Mouse (Mus musculus) MEL (cell line): Measurements from ENCODE around the gene Aldh5a1. TPM values are rescaled to one million over a fixed set of nuclear protein-coding genes. Genes with fewer than 3 reads are reported as not detected.

Source experiments
- DNase-seq: peaks from one replicate; pipeline ENCODE4 v3.0.0; 2011; ENCODE audit warnings: low read depth, low spot score
- H3K27ac ChIP-seq: 2 replicates; pipeline ENCODE4 v1.5.1; 2012; ENCODE audit warnings: low read depth, mild to moderate bottlenecking, control low read depth, low read length, moderate library complexity; ENCODE audit not compliant: control insufficient read depth
- H3K27me3 ChIP-seq, 2 experiments: fragments of 150-350 bp in 1 of 2; sonication (generic) in 1 of 2; 2 replicates each; pipeline ENCODE4 v1.6.1; 2012; ENCODE audit warnings: low read length in 2 of 2, mild to moderate bottlenecking in 2 of 2, improper control_type of control experiment in 1 of 2, moderate library complexity in 1 of 2; ENCODE audit not compliant: insufficient read depth in 2 of 2, control insufficient read depth in 1 of 2
- H3K36me3 ChIP-seq, 2 experiments: 2 replicates each; pipeline ENCODE4 v1.6.1; 2012 to 2014; ENCODE audit warnings: low read length in 2 of 2, improper control_type of control experiment in 1 of 2, inconsistent platforms in 1 of 2, mild to moderate bottlenecking in 1 of 2; ENCODE audit not compliant: insufficient read depth in 2 of 2, control insufficient read depth in 1 of 2
- H3K4me1 ChIP-seq, 2 experiments: fragments of 150-350 bp in 1 of 2; sonication (generic) in 1 of 2; 2 replicates each; pipeline ENCODE4 v1.6.1; 2012; ENCODE audit warnings: low read length in 2 of 2, improper control_type of control experiment in 1 of 2, mild to moderate bottlenecking in 1 of 2; ENCODE audit not compliant: insufficient read depth in 2 of 2, control insufficient read depth in 1 of 2
- H3K4me3 ChIP-seq, 2 experiments: fragments of 150-350 bp in 1 of 2; sonication (generic) in 1 of 2; 2 replicates each; pipeline ENCODE4 v1.5.1; 2012; ENCODE audit warnings: low read depth in 2 of 2, low read length in 2 of 2, mild to moderate bottlenecking in 2 of 2, moderate library complexity in 2 of 2, control low read depth in 1 of 2, improper control_type of control experiment in 1 of 2; ENCODE audit not compliant: control insufficient read depth in 1 of 2, insufficient read depth in 1 of 2
- H3K79me2 ChIP-seq: 2 replicates; pipeline ENCODE4 v1.6.1; 2012; ENCODE audit warnings: mild to moderate bottlenecking, low read length, moderate library complexity; ENCODE audit not compliant: control insufficient read depth, poor library complexity, insufficient read depth
- H3K9ac ChIP-seq: 2 replicates; pipeline ENCODE4 v1.6.1; 2012; ENCODE audit warnings: low read depth, mild to moderate bottlenecking, control low read depth, low read length, moderate library complexity; ENCODE audit not compliant: control insufficient read depth, poor library complexity, severe bottlenecking
- H3K9me3 ChIP-seq: fragments of 150-350 bp; sonication (generic); replicated peaks from 2 replicates; pipeline ENCODE4 v1.6.1; 2012; ENCODE audit warnings: mild to moderate bottlenecking, low read length, improper control_type of control experiment, moderate library complexity; ENCODE audit not compliant: insufficient read depth
- BHLHE40 ChIP-seq: IDR thresholded peaks from 2 replicates; pipeline ENCODE4 v1.6.1; 2012; ENCODE audit warnings: low read depth, mild to moderate bottlenecking, inconsistent platforms, low read length, improper control_type of control experiment, borderline replicate concordance
- CHD1 ChIP-seq: IDR thresholded peaks from 2 replicates; pipeline ENCODE4 v1.6.1; 2012; ENCODE audit warnings: low read depth, mild to moderate bottlenecking, inconsistent platforms, low read length, improper control_type of control experiment
- CHD2 ChIP-seq: IDR thresholded peaks from 2 replicates; pipeline ENCODE4 v1.6.1; 2011; ENCODE audit warnings: low read length, improper control_type of control experiment
- CTCF ChIP-seq, 3 experiments: IDR thresholded peaks in 2 of 3; conservative IDR thresholded peaks in 1 of 3; 2 replicates each; pipeline ENCODE4 v1.5.1; 2011 to 2012; ENCODE audit warnings: low read length in 3 of 3, low read depth in 2 of 3, mild to moderate bottlenecking in 2 of 3, improper control_type of control experiment in 1 of 3, inconsistent platforms in 1 of 3, mixed read lengths in 1 of 3, moderate library complexity in 1 of 3; ENCODE audit not compliant: control insufficient read depth in 1 of 3, insufficient read depth in 1 of 3, poor library complexity in 1 of 3, severe bottlenecking in 1 of 3
- E2F4 ChIP-seq: IDR thresholded peaks from 2 replicates; pipeline ENCODE4 v1.6.1; 2011; ENCODE audit warnings: low read depth, low read length, improper control_type of control experiment, borderline replicate concordance
- ELF1 ChIP-seq: IDR thresholded peaks from 2 replicates; pipeline ENCODE4 v1.6.1; 2014; ENCODE audit warnings: low read depth, mild to moderate bottlenecking, inconsistent platforms, low read length, improper control_type of control experiment, moderate library complexity
- EP300 ChIP-seq, 2 experiments: IDR thresholded peaks; 2 replicates each; pipeline ENCODE4 v1.6.1; 2011; ENCODE audit warnings: improper control_type of control experiment in 2 of 2, low read length in 2 of 2, low read depth in 1 of 2, mild to moderate bottlenecking in 1 of 2
- ETS1 ChIP-seq: IDR thresholded peaks from 2 replicates; pipeline ENCODE4 v1.6.1; 2012; ENCODE audit warnings: low read depth, mild to moderate bottlenecking, inconsistent platforms, low read length, improper control_type of control experiment, moderate library complexity
- GABPA ChIP-seq: IDR thresholded peaks from 2 replicates; pipeline ENCODE4 v1.6.1; 2012; ENCODE audit warnings: low read depth, mild to moderate bottlenecking, inconsistent platforms, low read length, improper control_type of control experiment, moderate library complexity
- GATA1 ChIP-seq: IDR thresholded peaks from 2 replicates; pipeline ENCODE4 v1.6.1; 2011; ENCODE audit warnings: low read depth, low read length, improper control_type of control experiment
- HCFC1 ChIP-seq: IDR thresholded peaks from 2 replicates; pipeline ENCODE4 v1.6.1; 2012; ENCODE audit warnings: low read depth, mild to moderate bottlenecking, inconsistent platforms, low read length, improper control_type of control experiment, moderate library complexity
- JUND ChIP-seq: IDR thresholded peaks from 2 replicates; pipeline ENCODE4 v1.6.1; 2011; ENCODE audit warnings: low read depth, mild to moderate bottlenecking, improper control_type of control experiment, low read length
- KAT2A ChIP-seq: conservative IDR thresholded peaks from 2 replicates; pipeline ENCODE4 v1.6.1; 2012; ENCODE audit warnings: low read depth, low read length, improper control_type of control experiment, inconsistent platforms
- MAFK ChIP-seq: IDR thresholded peaks from 2 replicates; pipeline ENCODE4 v1.6.1; 2011; ENCODE audit warnings: low read depth, mild to moderate bottlenecking, low read length, improper control_type of control experiment, borderline replicate concordance
- MAX ChIP-seq: IDR thresholded peaks from 2 replicates; pipeline ENCODE4 v1.6.1; 2011; ENCODE audit warnings: low read length, improper control_type of control experiment
- MAZ ChIP-seq: IDR thresholded peaks from 2 replicates; pipeline ENCODE4 v1.6.1; 2012; ENCODE audit warnings: low read depth, mild to moderate bottlenecking, inconsistent platforms, low read length, improper control_type of control experiment
- MEF2A ChIP-seq: IDR thresholded peaks from 2 replicates; pipeline ENCODE4 v1.6.1; 2014; ENCODE audit warnings: low read depth, mild to moderate bottlenecking, inconsistent platforms, low read length, improper control_type of control experiment; ENCODE audit not compliant: poor library complexity, insufficient replicate concordance, severe bottlenecking; ENCODE audit errors: extremely low read depth
- MXI1 ChIP-seq: IDR thresholded peaks from 2 replicates; pipeline ENCODE4 v1.6.1; 2011; ENCODE audit warnings: mild to moderate bottlenecking, low read depth, low read length, improper control_type of control experiment
- MYB ChIP-seq: IDR thresholded peaks from 2 replicates; pipeline ENCODE4 v1.6.1; 2011; ENCODE audit warnings: mild to moderate bottlenecking, low read depth, low read length, improper control_type of control experiment
- MYC ChIP-seq: IDR thresholded peaks from 2 replicates; pipeline ENCODE4 v1.6.1; 2011; ENCODE audit warnings: low read depth, mild to moderate bottlenecking, low read length, improper control_type of control experiment, moderate library complexity
- NELFE ChIP-seq: IDR thresholded peaks from 2 replicates; pipeline ENCODE4 v1.6.1; 2011; ENCODE audit warnings: low read depth, low read length, improper control_type of control experiment
- POLR2A ChIP-seq, 2 experiments: IDR thresholded peaks; 2 replicates each; pipeline ENCODE4 v1.6.1; 2011 to 2012; ENCODE audit warnings: low read length in 2 of 2, mild to moderate bottlenecking in 2 of 2, control low read depth in 1 of 2, improper control_type of control experiment in 1 of 2, low read depth in 1 of 2, moderate library complexity in 1 of 2; ENCODE audit not compliant: control insufficient read depth in 1 of 2, insufficient read depth in 1 of 2, poor library complexity in 1 of 2
- POLR2AphosphoS5 ChIP-seq: IDR thresholded peaks from 2 replicates; pipeline ENCODE4 v1.6.1; 2012; ENCODE audit warnings: low read depth, borderline replicate concordance, mild to moderate bottlenecking, inconsistent platforms, low read length, moderate library complexity, mixed read lengths
- RAD21 ChIP-seq: IDR thresholded peaks from 2 replicates; pipeline ENCODE4 v1.6.1; 2011; ENCODE audit warnings: mild to moderate bottlenecking, low read depth, low read length, improper control_type of control experiment
- RCOR1 ChIP-seq: IDR thresholded peaks from 2 replicates; pipeline ENCODE4 v1.6.1; 2012; ENCODE audit warnings: low read depth, mild to moderate bottlenecking, inconsistent platforms, low read length, improper control_type of control experiment
- SIN3A ChIP-seq: IDR thresholded peaks from 2 replicates; pipeline ENCODE4 v1.6.1; 2012; ENCODE audit warnings: low read length, improper control_type of control experiment, inconsistent platforms
- SMC3 ChIP-seq: IDR thresholded peaks from 2 replicates; pipeline ENCODE4 v1.6.1; 2011; ENCODE audit warnings: low read depth, low read length, improper control_type of control experiment
- TAL1 ChIP-seq: IDR thresholded peaks from 2 replicates; pipeline ENCODE4 v1.6.1; 2012; ENCODE audit warnings: mild to moderate bottlenecking, inconsistent platforms, low read length, moderate library complexity, mixed read lengths
- TBP ChIP-seq: IDR thresholded peaks from 2 replicates; pipeline ENCODE4 v1.8.0; 2011; ENCODE audit warnings: low read depth, low read length, improper control_type of control experiment
- TCF12 ChIP-seq: IDR thresholded peaks from 2 replicates; pipeline ENCODE4 v1.6.1; 2014; ENCODE audit warnings: low read depth, mild to moderate bottlenecking, inconsistent platforms, low read length, improper control_type of control experiment, moderate library complexity
- UBTF ChIP-seq: IDR thresholded peaks from 2 replicates; pipeline ENCODE4 v1.6.1; 2012; ENCODE audit warnings: low read depth, mild to moderate bottlenecking, inconsistent platforms, low read length, improper control_type of control experiment, moderate library complexity, borderline replicate concordance; ENCODE audit not compliant: insufficient read depth
- USF1 ChIP-seq: IDR thresholded peaks from 2 replicates; pipeline ENCODE4 v1.6.1; 2014; ENCODE audit warnings: low read depth, mild to moderate bottlenecking, inconsistent platforms, low read length, improper control_type of control experiment, moderate library complexity
- USF2 ChIP-seq, 2 experiments: IDR thresholded peaks; 2 replicates each; pipeline ENCODE4 v1.6.1; 2011 to 2012; ENCODE audit warnings: improper control_type of control experiment in 2 of 2, low read length in 2 of 2, borderline replicate concordance in 1 of 2, inconsistent platforms in 1 of 2, low read depth in 1 of 2, mild to moderate bottlenecking in 1 of 2; ENCODE audit not compliant: insufficient read depth in 1 of 2
- ZC3H11A ChIP-seq: IDR thresholded peaks from 2 replicates; pipeline ENCODE4 v1.6.1; 2012; ENCODE audit warnings: low read depth, mild to moderate bottlenecking, inconsistent platforms, low read length, improper control_type of control experiment
- ZKSCAN1 ChIP-seq: IDR thresholded peaks from 2 replicates; pipeline ENCODE4 v1.6.1; 2012; ENCODE audit warnings: low read depth, mild to moderate bottlenecking, inconsistent platforms, low read length, improper control_type of control experiment, moderate library complexity
- ZMIZ1 ChIP-seq: IDR thresholded peaks from 2 replicates; pipeline ENCODE4 v1.6.1; 2012; ENCODE audit warnings: low read depth, mild to moderate bottlenecking, inconsistent platforms, low read length, improper control_type of control experiment, moderate library complexity
- ZNF384 ChIP-seq: IDR thresholded peaks from 2 replicates; pipeline ENCODE4 v1.6.1; 2012; ENCODE audit warnings: low read depth, mild to moderate bottlenecking, inconsistent platforms, low read length, improper control_type of control experiment
- polyA plus RNA-seq, 2 experiments: library from polyadenylated mRNA; stranded (reverse) in 1 of 2; unstranded in 1 of 2; fragments of >175 nt in 1 of 2; fragments of >200 nt in 1 of 2; gene quantifications; 2 replicates each; pipeline versions ENCODE4 v1.2.1 to v1.2.4; 2012; ENCODE audit warnings: low replicate concordance in 2 of 2, low read depth in 1 of 2; ENCODE audit not compliant: insufficient read length in 2 of 2, insufficient read depth in 1 of 2, missing spikeins in 1 of 2
- total RNA-seq: library from RNA; depleted of rRNA; stranded (reverse); fragments of 300-350 nt; gene quantifications from 2 replicates; pipeline ENCODE4 v1.2.3, GENCODE M21; 2012

Aldh5a1 gene
- total and polyA plus RNA-seq, 3 experiments, result 0.04 to 0.15 TPM; not detected in 1

DNA sequence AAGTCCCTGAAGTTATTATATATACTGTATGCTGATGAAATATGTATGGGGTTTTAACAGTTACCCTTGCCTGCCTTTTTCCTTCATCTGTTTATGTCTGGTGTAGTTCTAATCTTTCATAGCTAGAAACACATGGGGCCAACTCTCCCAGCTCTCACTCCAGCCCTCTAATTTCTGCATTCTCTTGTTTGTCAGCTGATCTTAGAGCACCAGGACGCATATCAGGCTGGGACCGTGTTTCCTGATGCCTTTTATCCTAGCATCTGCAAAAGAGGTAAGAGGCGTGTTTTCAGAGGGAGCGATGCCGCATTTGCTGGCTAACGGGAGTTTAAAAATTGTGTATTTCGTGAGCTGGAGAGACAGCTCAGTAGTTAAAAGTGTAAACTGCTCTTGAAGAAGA is 15.2 kb upstream of the Aldh5a1 start:
- DNase-seq, result peak; percentile 82
- peaks cover 2 to 11% of the 10 kb centered on the region in 2 experiments; a peak in 3 of 4 replicates for H3K4me1 ChIP-seq
- no peaks in the 10 kb centered on the region for H3K9me3 ChIP-seq
- peak overlapping the region; percentile 22; the same call in 1 of the 2 replicates for H3K9ac ChIP-seq
- no peaks in the 10 kb centered on the region for H3K79me2 ChIP-seq
- peak overlapping the region; percentile 25 for H3K27ac ChIP-seq
- H3K36me3 ChIP-seq, result peaks cover 0 to 7% of the 10 kb centered on the region in 2 experiments; a peak in 2 of 4 replicates
- no peaks in the 10 kb centered on the region; a peak in 1 of 4 replicates for H3K27me3 ChIP-seq
- H3K4me3 ChIP-seq, result peak overlapping the region; percentile 35 to 36
- TF ChIP-seq MYC, result no peak
- no peak for TF ChIP-seq MAFK
- TF ChIP-seq BHLHE40, result no peak
- TF ChIP-seq CHD2, result no peak
- TF ChIP-seq KAT2A, result 0 out of 2 replicates have a peak, but pooled peaks have one; percentile 20
- TF ChIP-seq MYB, result no peak
- no peak for TF ChIP-seq JUND
- peak; percentile 43 for TF ChIP-seq TAL1
- no peak for TF ChIP-seq UBTF
- no peak for TF ChIP-seq CTCF (IDR thresholded peaks at IDR 0.05 in 2 of 3, conservative IDR thresholded peaks at IDR 0.05 in 1 of 3; ENCODE audit: control insufficient read depth in 1 of 3, insufficient read depth in 1 of 3, low read depth in 2 of 3, low read length in 3 of 3, poor library complexity in 1 of 3, severe bottlenecking in 1 of 3)
- peak; percentile 90 for TF ChIP-seq ETS1
- 0 out of 2 replicates have a peak, but pooled peaks have one; percentile 36 for TF ChIP-seq MAX
- no peak for TF ChIP-seq POLR2AphosphoS5
- TF ChIP-seq EP300 (IDR thresholded peaks at IDR 0.05; ENCODE audit: low read depth in 1 of 2, low read length in 2 of 2), result peak; percentile 76
- no peak for TF ChIP-seq ZC3H11A
- no peak; the same call in 1 of the 2 replicates for TF ChIP-seq GATA1
- TF ChIP-seq USF2 (IDR thresholded peaks at IDR 0.05; ENCODE audit: borderline replicate concordance in 1 of 2, insufficient read depth in 1 of 2, low read depth in 1 of 2, low read length in 2 of 2), result no peak
- no peak for TF ChIP-seq POLR2A (IDR thresholded peaks at IDR 0.05; ENCODE audit: control insufficient read depth in 1 of 2, insufficient read depth in 1 of 2, low read depth in 1 of 2, low read length in 2 of 2, poor library complexity in 1 of 2)
- TF ChIP-seq RAD21, result no peak
- no peak for TF ChIP-seq ZKSCAN1
- no peak for TF ChIP-seq NELFE
- TF ChIP-seq ELF1, result no peak
- no peak for TF ChIP-seq ZNF384
- TF ChIP-seq MXI1, result peak; percentile 52; the same call in 1 of the 2 replicates
- TF ChIP-seq CHD1, result no peak
- TF ChIP-seq MAZ, result no peak
- no peak for TF ChIP-seq GABPA
- peak; percentile 64; the same call in 1 of the 2 replicates for TF ChIP-seq USF1
- peak; percentile 64; the same call in 1 of the 2 replicates for TF ChIP-seq SIN3A
- no peak for TF ChIP-seq MEF2A
- TF ChIP-seq E2F4, result no peak
- TF ChIP-seq HCFC1, result no peak
- TF ChIP-seq RCOR1, result no peak
- TF ChIP-seq TCF12, result peak; percentile 76; the same call in 1 of the 2 replicates
- TF ChIP-seq TBP, result no peak
- no peak for TF ChIP-seq ZMIZ1
- no peak for TF ChIP-seq SMC3
